Mouse (Mus musculus) limb, embryonic 15.5 days (tissue): ENCODE measurements around the gene Mrrf. TPM values are rescaled to one million over a fixed set of nuclear protein-coding genes. Genes with fewer than 3 reads are reported as not detected.
"Not testable (repeated sequence)": the region's sequence is repeated elsewhere in the genome, so short reads cannot be mapped to it uniquely, and the experiment has no call there.

Experiments used
- ATAC-seq: fragments of 200-750 bp; cut with Nextera tagmentation; 2 replicates; pipeline ENCODE4 v1.8.0; 2017; ENCODE audit warnings: low read depth, moderate TSS enrichment; ENCODE audit not compliant: insufficient number of reproducible peaks, low FRiP score, low TSS enrichment
- H3K27ac ChIP-seq: fragments of 300-500 bp; sonication (generic); 2 replicates; pipeline ENCODE4 v1.5.1; 2015; ENCODE audit warnings: moderate library complexity, mild to moderate bottlenecking, inconsistent platforms
- H3K27me3 ChIP-seq: fragments of 300-500 bp; sonication (generic); 2 replicates; pipeline ENCODE4 v1.6.1; 2015; ENCODE audit warnings: inconsistent platforms
- H3K36me3 ChIP-seq: fragments of 300-500 bp; sonication (generic); 2 replicates; pipeline ENCODE4 v1.6.1; 2015; ENCODE audit warnings: inconsistent platforms
- H3K4me1 ChIP-seq: fragments of 300-500 bp; sonication (generic); 2 replicates; pipeline ENCODE4 v1.6.1; 2015; ENCODE audit warnings: inconsistent platforms
- H3K4me2 ChIP-seq: fragments of 300-500 bp; sonication (generic); 2 replicates; pipeline ENCODE4 v1.6.1; 2015; ENCODE audit warnings: mild to moderate bottlenecking, inconsistent platforms
- H3K4me3 ChIP-seq: fragments of 300-500 bp; sonication (generic); 2 replicates; pipeline ENCODE4 v1.5.1; 2015; ENCODE audit warnings: mild to moderate bottlenecking, inconsistent platforms
- H3K9ac ChIP-seq: fragments of 300-500 bp; sonication (generic); 2 replicates; pipeline ENCODE4 v1.6.1; 2015; ENCODE audit warnings: inconsistent platforms
- H3K9me3 ChIP-seq: fragments of 300-500 bp; sonication (generic); 2 replicates; pipeline ENCODE4 v1.6.1; 2016; ENCODE audit warnings: inconsistent platforms
- WGBS: fragments of 180-500 bp; shearing (Covaris S2); methylation state at CpG from one replicate; pipeline ENCODE4 v1.1.7; 2015; 5-methylcytosine and 5-hydroxymethylcytosine counted together
- polyA plus RNA-seq: library from polyadenylated mRNA; unstranded; fragments of >200 nt; fragmentation: Nextera tagmentation; extraction: Ambion mirVana; gene quantifications from 2 replicates; pipeline ENCODE4 v1.2.1, GENCODE M21; 2015

The Mrrf gene
- polyA plus RNA-seq, 1 experiment from 2014 or later, result 30.1 TPM

- Histone ChIP-seq H3K4me2 (no peak overlapping the region), H3K9me3 (no peaks in the 10 kb centered on the region), H3K27ac (no peak overlapping the region), H3K4me1 (no peaks in the 10 kb centered on the region), H3K36me3 (peaks cover 18% of the 10 kb centered on the region; the same call in 1 of the 2 replicates), H3K27me3 (no peaks in the 10 kb centered on the region), H3K9ac (no peak overlapping the region), H3K4me3 (no peak overlapping the region)
- ATAC-seq, result no peak
- 68% methylated on average over 7 of the region's 7 CpGs for WGBS
Measured at GRCm38 (mm10) chr2:36148876-36149365, 12.7 kb downstream of the Mrrf start.

GRCm38 (mm10) chr2:36152401-36152800 is 16.2 kb downstream of the Mrrf start:
- not testable (repeated sequence) for H3K4me3 ChIP-seq, H3K27me3 ChIP-seq, H3K9ac ChIP-seq, H3K27ac ChIP-seq, H3K4me1 ChIP-seq, H3K4me2 ChIP-seq, H3K9me3 ChIP-seq, ATAC-seq
- WGBS, result 95% methylated on average over 4 of the region's 4 CpGs
- H3K36me3 ChIP-seq, result peaks cover 34% of the 10 kb centered on the region; the same call in 1 of the 2 replicates

- Histone ChIP-seq H3K9me3 (no peaks in the 10 kb centered on the region), H3K27me3 (no peaks in the 10 kb centered on the region), H3K9ac (no peak overlapping the region), H3K4me3 (no peak overlapping the region), H3K27ac (no peak overlapping the region), H3K36me3 (peaks cover 33% of the 10 kb centered on the region), H3K4me1 (no peaks in the 10 kb centered on the region), H3K4me2 (no peak overlapping the region)
- 88% methylated on average over 1 of the region's 1 CpGs for WGBS
- ATAC-seq, result no peak
Measured at GRCm38 (mm10) chr2:36157461-36157860, 21.3 kb downstream of the Mrrf start.

- Histone ChIP-seq H3K36me3 (peaks cover 22% of the 10 kb centered on the region), H3K9ac (no peak overlapping the region), H3K4me3 (no peak overlapping the region), H3K9me3 (no peaks in the 10 kb centered on the region), H3K4me2 (no peak overlapping the region), H3K27me3 (no peaks in the 10 kb centered on the region), H3K27ac (no peak overlapping the region), H3K4me1 (no peaks in the 10 kb centered on the region)
- ATAC-seq, result no peak
- 44% methylated on average over 4 of the region's 4 CpGs for WGBS
Measured at GRCm38 (mm10) chr2:36159336-36159735, 23.1 kb downstream of the Mrrf start.

GRCm38 (mm10) chr2:36167990-36168618 is 31.9 kb downstream of the Mrrf start:
- Histone ChIP-seq H3K4me2 (no peak overlapping the region), H3K4me1 (peaks cover 7% of the 10 kb centered on the region; the same call in 1 of the 2 replicates), H3K36me3 (no peaks in the 10 kb centered on the region), H3K9ac (no peak overlapping the region), H3K27me3 (no peaks in the 10 kb centered on the region), H3K4me3 (no peak overlapping the region), H3K9me3 (no peaks in the 10 kb centered on the region), H3K27ac (no peak overlapping the region)
- WGBS, result 88% methylated on average over 1 of the region's 1 CpGs
- ATAC-seq, result no peak

- no peak overlapping the region for H3K27ac ChIP-seq
- WGBS, result 67% methylated on average over 4 of the region's 4 CpGs
- ATAC-seq, result no peak
- H3K4me2 ChIP-seq, result no peak overlapping the region
- H3K4me3 ChIP-seq, result no peak overlapping the region
- H3K9ac ChIP-seq, result no peak overlapping the region
- no peaks in the 10 kb centered on the region for H3K9me3 ChIP-seq
- peaks cover 7% of the 10 kb centered on the region; the same call in 1 of the 2 replicates for H3K4me1 ChIP-seq
- no peaks in the 10 kb centered on the region for H3K36me3 ChIP-seq
- H3K27me3 ChIP-seq, result no peaks in the 10 kb centered on the region
Measured at GRCm38 (mm10) chr2:36169176-36169575, 33.0 kb downstream of the Mrrf start.

- no peak for ATAC-seq
- no peak overlapping the region for H3K9ac ChIP-seq
- no peaks in the 10 kb centered on the region for H3K27me3 ChIP-seq
- H3K4me2 ChIP-seq, result no peak overlapping the region
- no peaks in the 10 kb centered on the region for H3K9me3 ChIP-seq
- WGBS, result 36% methylated on average over 4 of the region's 4 CpGs
- H3K36me3 ChIP-seq, result peaks cover 4% of the 10 kb centered on the region; the same call in 1 of the 2 replicates
- no peak overlapping the region for H3K4me3 ChIP-seq
- H3K27ac ChIP-seq, result no peak overlapping the region
- peaks cover 7% of the 10 kb centered on the region; the same call in 1 of the 2 replicates for H3K4me1 ChIP-seq
Measured at GRCm38 (mm10) chr2:36172136-36172535, 35.9 kb downstream of the Mrrf start.

GRCm38 (mm10) chr2:36172574-36172973 is 36.4 kb downstream of the Mrrf start:
- H3K4me1 ChIP-seq, result peaks cover 7% of the 10 kb centered on the region; the same call in 1 of the 2 replicates
- ATAC-seq, result no peak
- WGBS, result 90% methylated on average over 3 of the region's 3 CpGs
- no peak overlapping the region for H3K9ac ChIP-seq
- H3K4me2 ChIP-seq, result no peak overlapping the region
- H3K27ac ChIP-seq, result no peak overlapping the region
- no peaks in the 10 kb centered on the region for H3K27me3 ChIP-seq
- H3K4me3 ChIP-seq, result no peak overlapping the region
- no peaks in the 10 kb centered on the region for H3K9me3 ChIP-seq
- H3K36me3 ChIP-seq, result peaks cover 8% of the 10 kb centered on the region; the same call in 1 of the 2 replicates

GRCm38 (mm10) chr2:36179487-36179886 is 43.3 kb downstream of the Mrrf start:
- no peak overlapping the region for H3K4me2 ChIP-seq
- no peak overlapping the region for H3K4me3 ChIP-seq
- peaks cover 19% of the 10 kb centered on the region; the same call in 1 of the 2 replicates for H3K36me3 ChIP-seq
- H3K9ac ChIP-seq, result no peak overlapping the region
- no peak for ATAC-seq
- H3K27ac ChIP-seq, result no peak overlapping the region
- H3K4me1 ChIP-seq, result peaks cover 4% of the 10 kb centered on the region; the same call in 1 of the 2 replicates
- H3K27me3 ChIP-seq, result no peaks in the 10 kb centered on the region
- H3K9me3 ChIP-seq, result no peaks in the 10 kb centered on the region
- 58% methylated on average over 3 of the region's 3 CpGs for WGBS

GRCm38 (mm10) chr2:36181587-36182368 is 45.6 kb downstream of the Mrrf start:
- H3K4me1 ChIP-seq, result not testable (repeated sequence)

GRCm38 (mm10) chr2:36183278-36183677 is 47.1 kb downstream of the Mrrf start:
- no peak for ATAC-seq
- Histone ChIP-seq H3K9ac (no peak overlapping the region), H3K4me3 (no peak overlapping the region), H3K36me3 (peaks cover 7% of the 10 kb centered on the region; the same call in 1 of the 2 replicates), H3K27me3 (no peaks in the 10 kb centered on the region), H3K4me1 (peaks cover 4% of the 10 kb centered on the region; the same call in 1 of the 2 replicates), H3K27ac (no peak overlapping the region), H3K9me3 (no peaks in the 10 kb centered on the region), H3K4me2 (no peak overlapping the region)
- WGBS, result 45% methylated on average over 2 of the region's 2 CpGs

More at GRCm38 (mm10) chr2:36181587-36182368, 45.6 kb downstream of the Mrrf start:
- peaks cover 19% of the 10 kb centered on the region; the same call in 1 of the 2 replicates for H3K36me3 ChIP-seq
- H3K9me3 ChIP-seq, ATAC-seq, H3K27me3 ChIP-seq, H3K4me3 ChIP-seq, H3K27ac ChIP-seq, H3K4me2 ChIP-seq, H3K9ac ChIP-seq: not testable (repeated sequence)
- 81% methylated on average over 4 of the region's 4 CpGs for WGBS

GRCm38 (mm10) chr2:36184192-36184591 is 48.0 kb downstream of the Mrrf start:
- no peak overlapping the region for H3K27ac ChIP-seq
- H3K27me3 ChIP-seq, result no peaks in the 10 kb centered on the region
- H3K4me1 ChIP-seq, result peaks cover 4% of the 10 kb centered on the region; the same call in 1 of the 2 replicates
- H3K9me3 ChIP-seq, result no peaks in the 10 kb centered on the region
- WGBS, result 89% methylated on average over 2 of the region's 2 CpGs
- H3K36me3 ChIP-seq, result no peaks in the 10 kb centered on the region
- ATAC-seq, result no peak
- no peak overlapping the region for H3K4me2 ChIP-seq
- no peak overlapping the region for H3K4me3 ChIP-seq
- no peak overlapping the region for H3K9ac ChIP-seq
